Comparison of ENCODE assay signal across 8 mouse cellular contexts in genomic region chr19:57313891-57314345, GRCm38 (mm10). TPM values are rescaled to one million over a fixed set of nuclear protein-coding genes. Genes with fewer than 3 reads are reported as not detected.
DNase-seq lines count a peak whose midpoint lies in the region; ATAC-seq and TF ChIP-seq lines count a peak whose summit lies in the region.

No protein-coding gene starts in this region.

- intact Hi-C loops in heart, postnatal 25 days (cut with DNase I): loop anchor here (2.0 to 5.0 kb wide), 3 partner anchors 17 to 117 kb away; no protein-coding TSS in a partner anchor

- no peaks in the 10 kb centered on the region for H3K9me3 ChIP-seq in heart, postnatal 0 days (replicated peaks; ENCODE audit: control insufficient read depth, low read length)
- no peaks in the 10 kb centered on the region for H3K9me3 ChIP-seq in E14TG2a.4 (ENCODE audit: low read length)
- no peaks in the 10 kb centered on the region for H3K9me3 ChIP-seq in forebrain, embryonic 11.5 days (ENCODE audit: control insufficient read depth, low read length)
- H3K9me3 ChIP-seq in liver, embryonic 14.5 days (ENCODE audit: control insufficient read depth, low read length): no peaks in the 10 kb centered on the region

- H3K9ac ChIP-seq in heart, postnatal 0 days (replicated peaks; ENCODE audit: low read depth, low read length): peak overlapping the region; percentile 68
- H3K9ac ChIP-seq in forebrain, embryonic 11.5 days (ENCODE audit: low read length): no peak overlapping the region; the same call in 1 of the 2 replicates
- no peak overlapping the region for H3K9ac ChIP-seq in liver, embryonic 14.5 days (replicated peaks)

- no peaks in the 10 kb centered on the region for H3K4me1 ChIP-seq in heart, postnatal 0 days (ENCODE audit: control insufficient read depth, insufficient read depth)
- H3K4me1 ChIP-seq in E14TG2a.4 (replicated peaks; ENCODE audit: low read depth, low read length): peaks cover 11% of the 10 kb centered on the region
- peaks cover 5% of the 10 kb centered on the region for H3K4me1 ChIP-seq in forebrain, embryonic 11.5 days (replicated peaks; ENCODE audit: control insufficient read depth, insufficient read depth, low read length)
- peaks cover 0 to 17% of the 10 kb centered on the region in 2 experiments; a peak in 2 of 4 replicates for H3K4me1 ChIP-seq in liver, embryonic 14.5 days (replicated peaks; ENCODE audit: control insufficient read depth in 2 of 2, insufficient read depth in 2 of 2, low read length in 1 of 2)

- H3K4me2 ChIP-seq in heart, postnatal 0 days (ENCODE audit: low read depth, low read length): peak overlapping the region; percentile 70
- H3K4me2 ChIP-seq in forebrain, embryonic 11.5 days (ENCODE audit: low read depth, low read length, severe bottlenecking): peak overlapping the region; percentile 99
- H3K4me2 ChIP-seq in liver, embryonic 14.5 days (ENCODE audit: low read depth): peak overlapping the region; percentile 54

- no peaks in the 10 kb centered on the region for H3K36me3 ChIP-seq in heart, postnatal 0 days (replicated peaks; ENCODE audit: control insufficient read depth, insufficient read depth, low read length)
- no peaks in the 10 kb centered on the region for H3K36me3 ChIP-seq in E14TG2a.4 (ENCODE audit: insufficient read depth, low read length)
- no peaks in the 10 kb centered on the region for H3K36me3 ChIP-seq in forebrain, embryonic 11.5 days (ENCODE audit: control insufficient read depth, insufficient read depth, low read length)
- H3K36me3 ChIP-seq in liver, embryonic 14.5 days (replicated peaks; ENCODE audit: control insufficient read depth, insufficient read depth, low read depth): no peaks in the 10 kb centered on the region

- H3K4me3 ChIP-seq in heart, postnatal 0 days (ENCODE audit: low read depth, low read length): peak overlapping the region; percentile 63
- H3K4me3 ChIP-seq in E14TG2a.4 (replicated peaks; ENCODE audit: low read length): peak overlapping the region; percentile 84
- no peak overlapping the region; the same call in 1 of the 2 replicates for H3K4me3 ChIP-seq in forebrain, embryonic 11.5 days (ENCODE audit: low read depth, low read length)
- H3K4me3 ChIP-seq in liver, embryonic 14.5 days (ENCODE audit: insufficient read depth in 1 of 2, low read depth in 2 of 2, low read length in 2 of 2): peak overlapping the region in 1 of 2 experiments; percentile 55; a peak in 2 of 4 replicates

- no peak for TF ChIP-seq EP300 in heart, postnatal 0 days (IDR thresholded peaks at IDR 0.05; ENCODE audit: low read depth)
- no peak for TF ChIP-seq EP300 in liver, embryonic 14.5 days (IDR thresholded peaks at IDR 0.05; ENCODE audit: low read depth)

- 56% methylated on average over 3 of the region's 3 CpGs for WGBS in heart, postnatal 0 days
- 74% methylated on average over 3 of the region's 3 CpGs for WGBS in forebrain, embryonic 11.5 days
- WGBS in liver, embryonic 14.5 days (ENCODE audit: insufficient replicate concordance): 50% methylated on average over 3 of the region's 3 CpGs

- peak overlapping the region; percentile 84 for H3K27ac ChIP-seq in heart, postnatal 0 days (ENCODE audit: low read depth)
- no peak overlapping the region for H3K27ac ChIP-seq in forebrain, embryonic 11.5 days (ENCODE audit: low read depth, low read length)
- H3K27ac ChIP-seq in liver, embryonic 14.5 days: no peak overlapping the region

- no peak for ATAC-seq in heart, postnatal 0 days (ENCODE audit: insufficient read depth, low read depth)
- no peak for ATAC-seq in forebrain, embryonic 11.5 days (replicated peaks; ENCODE audit: low FRiP score)
- no peak for ATAC-seq in liver, embryonic 14.5 days (ENCODE audit: insufficient read depth)

- DNase-seq in heart, postnatal 0 days (ENCODE audit: low spot score): no peak
- DNase-seq in heart, postnatal 25 days (ENCODE audit: low spot score): no peak
- DNase-seq in forebrain, embryonic 11.5 days (ENCODE audit: low spot score): no peak
- no peak for DNase-seq in liver, embryonic 14.5 days (ENCODE audit: low read depth in 3 of 3, low spot score in 3 of 3)
- no peak for DNase-seq in thymus, adult 18-20 months
- no peak for DNase-seq in spleen, adult 18-20 months
- DNase-seq in layer of hippocampus, postnatal 10 days (ENCODE audit: low spot score in 2 of 2): no peak

- H3K27me3 ChIP-seq in heart, postnatal 0 days (ENCODE audit: control insufficient read depth, insufficient read depth, low read length): no peaks in the 10 kb centered on the region
- H3K27me3 ChIP-seq in E14TG2a.4 (ENCODE audit: insufficient read depth, low read length): peaks cover 47% of the 10 kb centered on the region
- peaks cover 15% of the 10 kb centered on the region for H3K27me3 ChIP-seq in forebrain, embryonic 11.5 days (ENCODE audit: control insufficient read depth, insufficient read depth, low read length)
- peaks cover 13% of the 10 kb centered on the region for H3K27me3 ChIP-seq in liver, embryonic 14.5 days (ENCODE audit: control insufficient read depth, insufficient read depth, low read length)

- no peak for TF ChIP-seq CTCF in heart, postnatal 0 days (IDR thresholded peaks at IDR 0.05; ENCODE audit: low read depth)
- no peak for TF ChIP-seq CTCF in E14TG2a.4 (conservative IDR thresholded peaks at IDR 0.05; ENCODE audit: low read length)
- no peak for TF ChIP-seq CTCF in liver, embryonic 14.5 days (IDR thresholded peaks at IDR 0.05; ENCODE audit: low read depth)

RNA-seq across cellular contexts. Expression of gene Ablim1, which starts 0.8 kb away (rescaled TPM):
- total RNA-seq in heart, postnatal 0 days (2014; rRNA removed; ENCODE audit: low replicate concordance): 169 and 235 TPM in 2 replicates
- polyA plus RNA-seq in heart, postnatal 0 days (2015; fragmentation: Nextera tagmentation; extraction: Ambion mirVana): 82.6 and 106 TPM in 2 replicates
- total RNA-seq in heart, postnatal 25 days (2021): 100 to 1,000 TPM; 417 to 451 TPM
- polyA plus RNA-seq in forebrain, embryonic 11.5 days (2014; fragmentation: Nextera tagmentation; extraction: Ambion mirVana): 17.0 and 19.9 TPM in 2 replicates
- polyA plus RNA-seq in liver, embryonic 14.5 days (2012; rRNA removed): 2.8 and 3.0 TPM in 2 replicates
- 4.7 and 6.3 TPM in 2 replicates for polyA plus RNA-seq in liver, embryonic 14.5 days (2014; fragmentation: Nextera tagmentation; extraction: Ambion mirVana)
- 10 to 100 TPM; 81.9 to 87.6 TPM for total RNA-seq in layer of hippocampus, postnatal 10 days (2021)

RNA-seq across cellular contexts. Expression of gene Fam160b1, which starts 46.6 kb away (rescaled TPM):
- total RNA-seq in heart, postnatal 0 days (2014; rRNA removed; ENCODE audit: low replicate concordance): 12.6 and 16.3 TPM in 2 replicates
- 7.0 and 7.8 TPM in 2 replicates for polyA plus RNA-seq in heart, postnatal 0 days (2015; fragmentation: Nextera tagmentation; extraction: Ambion mirVana)
- total RNA-seq in heart, postnatal 25 days (2021): 10 to 100 TPM in 1 of 2 experiments, 1 to 10 TPM in 1; 9.9 to 12.4 TPM
- polyA plus RNA-seq in forebrain, embryonic 11.5 days (2014; fragmentation: Nextera tagmentation; extraction: Ambion mirVana): 14.0 and 14.5 TPM in 2 replicates
- polyA plus RNA-seq in liver, embryonic 14.5 days (2012; rRNA removed): 4.8 and 5.1 TPM in 2 replicates
- polyA plus RNA-seq in liver, embryonic 14.5 days (2014; fragmentation: Nextera tagmentation; extraction: Ambion mirVana): 5.4 and 6.4 TPM in 2 replicates
- 10 to 100 TPM; 21.5 to 23.1 TPM for total RNA-seq in layer of hippocampus, postnatal 10 days (2021)
